Mouse (Mus musculus) heart, embryonic 10.5 days (tissue): Measurements from ENCODE around the gene March10. TPM values are rescaled to one million over a fixed set of nuclear protein-coding genes. Genes with fewer than 3 reads are reported as not detected.

ENCODE experiments used
- DNase-seq: peaks from one replicate; pipeline ENCODE4 v3.0.0-alpha.2; 2017; ENCODE audit warnings: low spot score
- H3K27ac ChIP-seq: fragments of 300-500 bp; sonication (generic); 2 replicates; pipeline ENCODE4 v1.5.1; 2016; ENCODE audit warnings: mild to moderate bottlenecking
- H3K27me3 ChIP-seq: fragments of 300-500 bp; sonication (generic); 2 replicates; pipeline ENCODE4 v1.6.1; 2016; ENCODE audit warnings: mild to moderate bottlenecking; ENCODE audit not compliant: poor library complexity, insufficient read depth, severe bottlenecking
- H3K36me3 ChIP-seq: fragments of 300-500 bp; sonication (generic); 2 replicates; pipeline ENCODE4 v1.6.1; 2016; ENCODE audit warnings: mild to moderate bottlenecking, moderate library complexity
- H3K4me1 ChIP-seq: fragments of 300-500 bp; sonication (generic); 2 replicates; pipeline ENCODE4 v1.6.1; 2016; ENCODE audit warnings: mild to moderate bottlenecking
- H3K4me3 ChIP-seq: fragments of 300-500 bp; sonication (generic); 2 replicates; pipeline ENCODE4 v1.5.1; 2016; ENCODE audit warnings: mild to moderate bottlenecking, moderate library complexity
- H3K9me3 ChIP-seq: fragments of 300-500 bp; sonication (generic); 2 replicates; pipeline ENCODE4 v1.6.1; 2016; ENCODE audit warnings: mild to moderate bottlenecking, moderate library complexity
- WGBS: fragments of 180-500 bp; shearing (Covaris S2); methylation state at CpG from one replicate; pipeline ENCODE4 v1.1.7; 2016; 5-methylcytosine and 5-hydroxymethylcytosine counted together
- polyA plus RNA-seq: library from polyadenylated mRNA; unstranded; fragments of >200 nt; fragmentation: Nextera tagmentation; extraction: Ambion mirVana; gene quantifications from 2 replicates; pipeline ENCODE4 v1.2.1, GENCODE M21; 2016

Gene March10
- 0.23 and 0.40 TPM in 2 replicates for polyA plus RNA-seq

DNA sequence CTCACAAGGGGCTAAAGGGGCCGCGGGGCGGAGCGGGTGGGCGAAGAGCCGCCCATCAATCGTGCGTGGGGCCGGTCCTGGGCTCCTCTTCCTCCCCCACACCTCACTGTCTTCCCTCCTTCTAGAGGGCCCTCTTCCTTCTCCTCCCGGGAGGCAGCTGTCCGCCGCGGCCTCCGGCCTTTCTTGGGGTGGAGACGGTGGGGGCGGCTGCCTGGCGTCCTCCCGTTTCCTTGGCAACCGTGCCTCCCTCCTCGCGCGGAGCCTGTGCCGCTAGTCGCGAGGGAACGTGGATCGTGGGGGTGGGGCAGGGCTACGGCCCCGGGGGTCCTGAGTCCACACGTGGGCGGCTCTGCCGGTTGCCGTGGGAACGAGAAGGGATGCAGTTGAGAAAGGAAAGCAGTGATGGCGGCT lies at the start of gene March10:
March10 (minus strand) TSS at position 239 of the 411 bp plus-strand sequence.
- Histone ChIP-seq H3K27ac (peak within 1 kb of the TSS; percentile 73), H3K9me3 (no peaks in the 10 kb centered on the region), H3K27me3 (peaks cover 13% of the 10 kb centered on the region), H3K4me3 (peak within 1 kb of the TSS; percentile 63), H3K36me3 (no peaks in the 10 kb centered on the region), H3K4me1 (peaks cover 8% of the 10 kb centered on the region)
- peak; percentile 74 for DNase-seq
- 3% methylated on average over 35 of the region's 35 CpGs for WGBS

DNA sequence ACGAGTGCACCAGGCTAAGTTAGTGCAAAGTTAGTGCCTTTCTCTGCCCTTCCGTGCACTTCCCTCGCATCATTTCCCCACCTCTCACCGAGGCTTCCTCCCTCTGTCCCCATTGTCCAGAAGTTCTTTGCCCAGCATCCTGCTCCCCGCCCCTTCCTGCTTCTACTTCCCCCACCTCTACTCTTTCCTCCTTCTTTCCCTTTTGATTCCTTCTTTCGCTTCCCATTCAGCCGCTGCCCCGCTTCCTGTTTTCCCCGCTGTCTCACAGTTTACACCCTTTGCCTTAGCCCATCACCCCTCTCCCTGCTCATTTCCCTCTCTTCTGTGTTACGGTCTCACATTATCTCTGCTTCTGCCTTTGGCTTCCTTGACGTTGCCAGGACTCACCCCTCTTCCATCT lies 49.8 kb upstream of the March10 start:
- Histone ChIP-seq H3K4me1 (peaks cover 71% of the 10 kb centered on the region), H3K27me3 (no peaks in the 10 kb centered on the region), H3K27ac (peak overlapping the region; percentile 48), H3K36me3 (no peaks in the 10 kb centered on the region), H3K9me3 (no peaks in the 10 kb centered on the region), H3K4me3 (no peak overlapping the region)
- DNase-seq, result no peak
- WGBS, result 64% methylated on average over 11 of the region's 11 CpGs

DNA sequence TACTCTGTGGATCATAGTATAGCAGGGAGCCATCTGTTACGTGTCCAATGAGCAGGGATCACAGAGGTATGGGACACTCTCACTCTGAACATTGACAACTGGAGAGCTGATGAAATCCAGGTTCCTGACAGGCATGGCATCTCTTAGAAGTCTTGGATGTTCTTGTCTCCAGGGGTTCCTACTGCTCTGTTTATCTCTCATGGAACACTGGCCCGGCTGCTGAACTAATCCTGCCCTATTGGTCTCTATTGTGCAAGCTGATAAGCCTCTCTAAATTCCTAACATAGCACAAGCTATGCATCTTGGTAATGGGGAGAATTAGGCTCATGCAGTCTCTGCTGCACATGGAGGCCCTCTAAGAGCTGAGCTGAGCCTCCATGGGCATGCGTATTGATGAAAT lies 48.5 kb upstream of the March10 start:
- Histone ChIP-seq H3K4me1 (peaks cover 66% of the 10 kb centered on the region), H3K4me3 (no peak overlapping the region), H3K36me3 (no peaks in the 10 kb centered on the region), H3K27ac (peak overlapping the region; percentile 48; the same call in 1 of the 2 replicates), H3K9me3 (no peaks in the 10 kb centered on the region), H3K27me3 (no peaks in the 10 kb centered on the region)
- DNase-seq, result peak; percentile 79
- 30% methylated on average over 3 of the region's 3 CpGs for WGBS

DNA sequence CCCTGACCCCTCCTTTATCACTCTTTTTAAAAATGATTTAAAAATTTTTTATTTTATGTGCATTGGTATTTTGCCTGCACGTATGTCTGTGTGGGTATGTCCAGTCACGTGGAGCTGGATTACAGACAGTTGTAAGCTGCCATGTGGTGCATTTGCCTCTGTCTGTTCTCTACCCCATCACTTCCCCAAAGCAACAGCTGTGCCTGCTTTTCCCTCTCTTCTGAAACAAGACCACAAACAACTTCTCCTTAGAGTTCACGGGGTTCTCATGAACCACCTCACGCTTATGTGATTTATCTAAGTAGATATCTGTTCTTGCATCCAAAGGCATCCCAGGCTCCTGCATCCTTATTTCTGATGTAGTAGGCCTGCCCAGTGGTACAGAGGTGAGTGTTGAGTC lies 45.8 kb upstream of the March10 start:
- H3K27ac ChIP-seq, result no peak overlapping the region
- no peaks in the 10 kb centered on the region for H3K9me3 ChIP-seq
- no peaks in the 10 kb centered on the region for H3K27me3 ChIP-seq
- H3K4me3 ChIP-seq, result no peak overlapping the region
- no peaks in the 10 kb centered on the region for H3K36me3 ChIP-seq
- 85% methylated on average over 4 of the region's 4 CpGs for WGBS
- DNase-seq, result peak; percentile 35
- peaks cover 55% of the 10 kb centered on the region for H3K4me1 ChIP-seq

DNA sequence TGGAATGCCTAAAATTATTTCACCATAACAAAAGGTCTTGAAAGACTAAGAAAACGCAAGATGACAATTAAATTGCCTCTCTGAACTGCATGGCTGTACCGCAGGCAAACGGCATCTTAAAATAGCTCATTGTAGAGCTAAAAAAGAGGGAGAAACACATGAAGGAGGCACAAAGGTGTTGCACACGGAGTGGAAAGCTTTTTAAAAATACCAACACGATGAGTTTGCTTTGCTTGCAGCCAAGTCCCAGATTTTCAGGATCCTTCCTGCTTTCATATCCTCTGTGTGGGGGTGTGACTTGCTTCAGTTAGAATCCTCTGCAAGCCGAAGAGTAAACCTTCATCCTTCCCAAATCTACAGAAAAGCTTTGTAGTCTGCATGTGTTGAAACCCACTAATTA lies 41.0 kb upstream of the March10 start:
- no peak overlapping the region for H3K4me3 ChIP-seq
- peaks cover 47% of the 10 kb centered on the region for H3K4me1 ChIP-seq
- no peaks in the 10 kb centered on the region for H3K9me3 ChIP-seq
- DNase-seq, result peak; percentile 60
- peak overlapping the region; percentile 59; the same call in 1 of the 2 replicates for H3K27ac ChIP-seq
- H3K27me3 ChIP-seq, result no peaks in the 10 kb centered on the region
- WGBS, result 61% methylated on average over 6 of the region's 6 CpGs
- H3K36me3 ChIP-seq, result no peaks in the 10 kb centered on the region

DNA sequence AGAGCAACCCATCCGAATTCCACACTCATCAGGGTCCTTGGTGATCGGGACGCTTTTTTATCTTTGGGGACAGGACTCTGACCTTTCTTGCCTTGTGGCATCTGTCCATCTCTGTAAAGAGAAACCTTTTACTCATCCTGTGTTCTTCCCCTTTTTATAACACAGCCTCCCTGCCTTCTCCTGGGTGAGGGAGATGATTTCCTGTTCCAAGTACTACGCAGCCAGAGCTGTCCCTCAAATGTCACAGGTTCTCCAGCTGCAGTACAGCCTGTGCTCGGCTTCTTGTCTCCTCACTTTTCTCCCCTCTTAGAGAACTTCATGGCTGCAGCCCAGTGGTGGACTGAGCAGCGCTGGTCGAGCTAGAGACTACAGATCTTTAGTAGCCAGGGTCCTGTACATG lies 40.1 kb upstream of the March10 start:
- H3K4me3 ChIP-seq, result no peak overlapping the region
- H3K36me3 ChIP-seq, result no peaks in the 10 kb centered on the region
- peaks cover 53% of the 10 kb centered on the region for H3K4me1 ChIP-seq
- H3K9me3 ChIP-seq, result no peaks in the 10 kb centered on the region
- WGBS, result 26% methylated on average over 7 of the region's 7 CpGs
- peak overlapping the region; percentile 59 for H3K27ac ChIP-seq
- H3K27me3 ChIP-seq, result no peaks in the 10 kb centered on the region
- DNase-seq, result peak; percentile 60

DNA sequence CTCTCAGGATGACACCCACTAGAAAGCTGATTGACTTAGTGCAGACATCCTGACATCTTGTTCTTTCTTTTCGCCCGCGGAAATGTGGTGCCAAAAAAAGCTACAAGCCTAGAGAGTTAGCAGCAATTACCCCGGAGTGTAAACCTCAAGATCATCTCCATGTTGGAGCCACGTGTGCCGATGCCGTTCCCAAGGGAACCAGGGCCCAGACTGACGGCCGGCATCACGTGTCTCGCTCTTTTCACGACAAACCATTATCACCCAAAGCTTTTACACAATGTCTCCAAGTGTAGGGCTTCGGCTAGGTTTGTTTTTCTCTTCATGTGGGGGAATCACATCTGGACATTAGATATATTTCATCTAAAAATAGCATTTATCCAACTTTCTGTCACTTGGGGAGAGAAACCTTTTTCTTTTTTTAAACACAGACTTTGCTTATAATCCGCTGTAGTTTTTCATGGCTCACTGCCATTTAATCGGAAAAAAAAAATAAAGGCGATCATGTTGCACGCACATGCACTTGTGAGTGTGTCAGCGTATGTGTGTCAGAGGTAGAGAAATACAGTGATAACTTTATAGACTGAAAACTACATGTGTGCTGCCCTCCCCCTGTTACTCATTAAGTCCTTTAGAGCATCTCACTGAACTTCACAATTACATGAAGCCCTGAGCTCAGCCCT lies 39.2 kb upstream of the March10 start:
- 56% methylated on average over 18 of the region's 18 CpGs for WGBS
- Histone ChIP-seq H3K36me3 (no peaks in the 10 kb centered on the region), H3K4me1 (peaks cover 57% of the 10 kb centered on the region), H3K27ac (peak overlapping the region; percentile 53; the same call in 1 of the 2 replicates), H3K9me3 (no peaks in the 10 kb centered on the region), H3K4me3 (no peak overlapping the region; the same call in 1 of the 2 replicates), H3K27me3 (no peaks in the 10 kb centered on the region)
- DNase-seq, result peak; percentile 75

DNA sequence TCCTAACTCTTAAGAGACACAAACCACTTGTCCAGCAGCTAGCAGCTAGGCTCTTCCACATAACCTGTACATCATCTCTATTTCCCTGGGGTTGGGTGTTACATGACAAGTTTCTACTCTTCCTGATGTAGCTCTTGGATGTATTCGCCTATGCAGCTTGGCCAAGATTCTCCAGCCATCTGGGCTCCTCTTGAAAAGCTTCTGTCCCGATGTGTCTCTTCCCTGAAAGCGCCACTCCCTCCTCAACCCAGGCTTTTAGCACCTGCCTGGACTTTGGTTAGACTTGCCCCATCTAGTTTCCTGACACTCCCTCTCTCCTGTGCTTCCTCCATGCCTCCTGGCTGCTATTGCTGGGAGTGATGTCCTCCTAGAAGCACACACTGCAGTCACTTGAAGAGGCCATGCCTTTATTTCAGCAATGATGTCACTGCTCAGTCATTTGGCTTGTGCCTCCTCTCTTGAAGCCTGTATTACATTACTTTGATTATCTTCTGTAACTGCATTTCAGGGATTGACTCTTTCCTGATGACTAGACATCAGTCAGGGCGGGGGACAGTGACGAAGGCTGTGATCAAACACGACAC lies 38.3 kb upstream of the March10 start:
- Histone ChIP-seq H3K27me3 (no peaks in the 10 kb centered on the region), H3K36me3 (no peaks in the 10 kb centered on the region), H3K9me3 (no peaks in the 10 kb centered on the region), H3K4me3 (no peak overlapping the region; the same call in 1 of the 2 replicates), H3K27ac (peak overlapping the region; percentile 53; the same call in 1 of the 2 replicates), H3K4me1 (peaks cover 49% of the 10 kb centered on the region)
- 64% methylated on average over 6 of the region's 6 CpGs for WGBS
- no peak for DNase-seq

DNA sequence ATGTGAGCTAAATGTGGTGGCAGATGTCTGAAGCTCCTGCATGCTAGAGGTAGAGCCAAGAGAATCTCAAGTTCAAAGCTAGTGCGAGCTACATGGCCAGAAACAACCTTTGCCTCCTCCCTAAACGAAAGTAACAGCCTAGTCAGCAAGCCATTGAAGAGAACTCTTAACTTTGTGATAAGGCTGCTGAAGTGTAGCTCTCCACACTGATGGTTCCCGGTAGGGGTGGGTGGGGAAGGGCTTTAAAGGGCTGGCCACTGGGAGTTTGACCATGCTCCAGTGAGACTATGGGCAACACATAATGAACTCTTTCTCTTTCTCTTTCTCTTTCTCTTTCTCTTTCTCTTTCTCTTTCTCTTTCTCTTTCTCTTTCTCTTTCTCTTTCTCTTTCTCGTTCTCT lies 35.9 kb upstream of the March10 start:
- Histone ChIP-seq H3K4me1 (peaks cover 41% of the 10 kb centered on the region), H3K4me3 (no peak overlapping the region), H3K9me3 (no peaks in the 10 kb centered on the region), H3K27me3 (no peaks in the 10 kb centered on the region), H3K27ac (no peak overlapping the region), H3K36me3 (no peaks in the 10 kb centered on the region)
- DNase-seq, result no peak
- 29% methylated on average over 3 of the region's 4 CpGs for WGBS

DNA sequence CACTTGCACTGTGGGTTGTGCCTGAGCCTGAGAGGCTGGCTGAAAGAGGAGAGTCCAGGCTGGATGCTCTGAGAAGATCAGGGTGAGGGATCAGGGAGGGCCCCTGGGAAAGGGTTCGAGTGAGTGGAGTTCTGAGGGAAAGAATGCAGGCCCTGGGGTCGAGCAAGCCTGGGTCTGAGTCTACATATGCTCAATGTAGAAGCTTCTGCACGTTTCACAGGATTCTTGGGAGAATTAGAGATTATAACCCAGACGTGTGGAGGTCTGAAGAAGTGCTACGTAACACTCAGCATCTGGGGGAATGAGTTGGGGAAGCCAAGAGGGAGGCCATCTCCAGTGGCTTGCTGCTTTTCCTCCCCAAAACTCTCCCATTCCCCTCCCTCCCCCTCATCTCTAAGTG lies 34.4 kb upstream of the March10 start:
- no peaks in the 10 kb centered on the region for H3K36me3 ChIP-seq
- WGBS, result 59% methylated on average over 5 of the region's 5 CpGs
- no peaks in the 10 kb centered on the region for H3K9me3 ChIP-seq
- peaks cover 30% of the 10 kb centered on the region for H3K4me1 ChIP-seq
- H3K27me3 ChIP-seq, result no peaks in the 10 kb centered on the region
- DNase-seq, result peak; percentile 64
- H3K4me3 ChIP-seq, result no peak overlapping the region
- peak overlapping the region; percentile 44; the same call in 1 of the 2 replicates for H3K27ac ChIP-seq

DNA sequence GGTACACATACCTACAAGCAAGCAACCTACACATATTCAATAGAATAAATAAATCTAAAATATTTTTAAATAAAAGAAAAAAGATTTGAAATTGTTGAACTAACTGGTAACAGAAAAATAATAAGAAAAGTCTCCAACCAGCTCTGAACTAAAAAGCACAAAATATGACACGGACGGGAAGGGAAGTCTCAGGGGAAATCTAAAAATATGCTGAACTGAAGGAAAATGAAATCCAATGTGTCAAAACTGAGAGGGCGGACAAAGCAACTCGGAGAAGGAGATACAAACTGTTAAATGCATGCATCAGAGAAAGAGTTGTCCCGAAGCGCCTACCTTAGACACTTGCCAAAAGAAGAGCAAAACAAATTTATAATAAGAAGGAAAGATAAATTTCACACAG lies 28.9 kb upstream of the March10 start:
- no peak overlapping the region for H3K4me3 ChIP-seq
- no peak overlapping the region for H3K27ac ChIP-seq
- no peaks in the 10 kb centered on the region for H3K27me3 ChIP-seq
- H3K9me3 ChIP-seq, result no peaks in the 10 kb centered on the region
- 89% methylated on average over 6 of the region's 6 CpGs for WGBS
- DNase-seq, result peak; percentile 10
- H3K36me3 ChIP-seq, result no peaks in the 10 kb centered on the region
- H3K4me1 ChIP-seq, result peaks cover 3% of the 10 kb centered on the region; the same call in 1 of the 2 replicates

DNA sequence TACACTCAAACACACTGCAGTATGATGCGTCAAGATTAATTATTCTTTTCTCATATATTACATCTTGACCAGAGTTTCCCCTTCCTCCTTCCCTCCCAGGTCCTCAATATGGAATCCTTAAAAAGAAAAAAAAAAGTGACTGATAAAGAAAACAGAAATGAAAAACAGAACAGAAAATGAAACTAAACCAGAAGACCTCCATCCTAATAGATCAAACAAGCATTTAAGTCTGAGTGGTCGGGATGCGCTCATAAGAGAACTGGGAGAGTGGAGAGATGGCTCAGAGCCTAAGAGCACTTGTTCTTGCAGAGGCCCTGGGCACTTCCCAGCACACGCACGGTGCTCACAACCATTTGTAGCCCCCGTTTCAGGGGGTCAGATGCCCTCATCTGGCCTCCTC lies 28.5 kb upstream of the March10 start:
- no peaks in the 10 kb centered on the region for H3K9me3 ChIP-seq
- no peak overlapping the region for H3K4me3 ChIP-seq
- 84% methylated on average over 6 of the region's 6 CpGs for WGBS
- peaks cover 3% of the 10 kb centered on the region; the same call in 1 of the 2 replicates for H3K4me1 ChIP-seq
- DNase-seq, result peak; percentile 14
- H3K27ac ChIP-seq, result no peak overlapping the region
- no peaks in the 10 kb centered on the region for H3K27me3 ChIP-seq
- no peaks in the 10 kb centered on the region for H3K36me3 ChIP-seq

DNA sequence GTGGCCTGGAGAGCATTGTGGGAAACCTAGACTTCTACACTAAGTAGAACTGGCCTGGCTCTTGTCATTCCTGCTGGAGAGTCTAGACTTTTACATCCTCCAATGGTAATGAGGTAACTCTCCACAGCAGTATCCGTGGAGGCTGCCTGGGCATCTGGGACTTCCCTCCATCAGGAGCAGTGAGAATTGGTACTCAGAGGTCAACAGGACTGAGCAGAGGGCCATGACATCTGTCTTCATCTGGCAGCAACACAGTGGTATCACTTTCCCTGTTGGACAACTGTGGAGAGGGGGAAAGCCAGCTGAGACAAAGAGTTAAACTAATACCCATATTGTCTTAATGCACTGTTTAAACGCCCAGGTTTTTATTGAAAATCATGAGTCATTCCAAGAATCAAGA lies 26.2 kb upstream of the March10 start:
- H3K4me1 ChIP-seq, result peaks cover 3% of the 10 kb centered on the region; the same call in 1 of the 2 replicates
- WGBS, result 56% methylated on average over 2 of the region's 2 CpGs

More for the DNA sequence above, 26.2 kb upstream of the March10 start:
- Histone ChIP-seq H3K9me3 (no peaks in the 10 kb centered on the region), H3K27me3 (no peaks in the 10 kb centered on the region), H3K27ac (no peak overlapping the region), H3K36me3 (no peaks in the 10 kb centered on the region), H3K4me3 (no peak overlapping the region)
- peak; percentile 54 for DNase-seq
